Mouse (Mus musculus) gastrocnemius, postnatal 4 days (tissue): ENCODE data around the gene Matn4. TPM values are rescaled to one million over a fixed set of nuclear protein-coding genes. Genes with fewer than 3 reads are reported as not detected.

Source experiments
- DNase-seq, 2 experiments: peaks; one replicate each; pipeline ENCODE4 v3.0.0; 2021 to 2022; ENCODE audit warnings: low spot score in 2 of 2, mixed read lengths in 2 of 2
- total RNA-seq, 2 experiments: library from RNA; stranded (reverse); gene quantifications; 2 replicates each; pipeline ENCODE4 v1.2.3; 2021

Gene Matn4
- total RNA-seq, 2 experiments from 2014 or later = 5.5 to 6.0 TPM

DNA sequence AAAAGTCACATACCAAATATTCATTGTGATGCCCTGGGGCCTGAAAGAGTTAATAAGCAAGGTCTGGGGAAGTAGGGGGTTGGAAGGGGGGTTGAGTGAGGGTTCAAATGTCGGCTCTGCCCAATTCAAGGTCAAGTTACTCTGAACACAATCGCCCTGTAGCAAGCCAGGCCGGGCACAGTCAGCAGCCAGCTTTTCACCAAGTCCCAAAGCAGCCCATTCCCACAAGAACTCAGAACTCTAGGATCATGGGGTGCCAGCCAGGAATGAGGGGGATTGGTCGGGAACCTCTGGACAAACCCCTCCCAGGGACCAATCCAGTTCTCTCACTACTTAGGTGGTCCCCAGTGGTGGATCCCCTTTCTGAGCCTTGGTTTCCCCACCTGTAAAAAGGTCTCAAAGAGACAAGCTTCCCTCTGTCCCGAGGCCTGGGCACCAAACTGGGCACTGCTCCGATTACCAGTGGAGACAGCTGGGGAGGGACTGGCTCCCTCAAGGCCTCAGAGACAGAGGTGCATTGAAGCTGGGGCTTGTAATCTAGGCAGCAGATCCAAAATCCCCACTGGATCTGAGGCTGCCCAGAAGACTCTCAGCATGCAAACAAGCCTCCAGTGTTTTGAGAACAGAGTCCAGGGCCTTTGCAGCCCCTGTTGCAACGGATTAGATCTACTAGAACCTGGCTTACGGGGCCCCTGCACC, 31.4 kb upstream of the Matn4 start:
- no peak for DNase-seq

DNA sequence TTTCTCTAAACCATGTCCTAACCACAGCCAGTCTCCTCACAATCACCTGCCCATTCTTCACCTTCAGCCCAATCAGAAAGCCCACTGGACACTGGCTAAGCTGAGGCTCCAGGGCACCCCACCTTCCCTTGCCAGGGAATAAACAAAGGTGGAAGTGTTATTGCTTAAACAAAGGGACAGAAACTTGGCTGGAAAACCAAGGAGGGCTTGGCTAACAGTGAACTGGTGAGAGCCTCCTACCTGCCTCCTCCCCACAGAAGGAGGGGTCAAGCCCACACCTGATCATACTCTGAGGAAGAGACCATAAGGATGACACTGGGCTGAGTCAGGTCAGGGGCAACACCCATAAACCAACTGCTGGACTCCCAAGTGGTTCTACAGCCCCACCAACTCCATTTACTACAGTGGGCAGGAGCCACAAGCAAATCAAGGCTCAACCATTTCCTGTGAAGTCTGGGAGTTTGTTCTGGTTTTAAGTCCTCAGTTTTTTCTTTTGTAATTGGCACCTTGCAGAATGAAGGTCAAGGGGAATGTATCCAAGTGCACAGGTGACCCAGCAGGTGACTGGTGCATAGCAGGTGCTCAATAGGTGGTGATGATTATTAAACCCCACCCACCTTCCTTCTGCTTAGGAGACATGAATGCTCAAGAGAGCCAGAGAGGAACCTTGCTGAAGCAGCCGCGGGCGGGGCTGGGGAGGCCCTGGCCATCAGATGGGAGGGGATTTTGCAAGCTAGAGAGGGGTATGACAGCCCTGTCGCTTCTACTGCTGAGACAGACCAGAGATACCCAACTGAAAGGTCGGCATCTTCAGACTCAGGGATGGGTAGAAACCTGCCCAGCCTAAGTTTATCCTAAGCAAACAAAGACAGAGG, 30.5 kb upstream of the Matn4 start:
- DNase-seq = no peak

GRCm38 (mm10) chr2:164434681-164435080, 29.7 kb upstream of the Matn4 start:
- DNase-seq = no peak

- DNase-seq = no peak
Measured at GRCm38 (mm10) chr2:164433278-164433895, 28.4 kb upstream of the Matn4 start.

DNA sequence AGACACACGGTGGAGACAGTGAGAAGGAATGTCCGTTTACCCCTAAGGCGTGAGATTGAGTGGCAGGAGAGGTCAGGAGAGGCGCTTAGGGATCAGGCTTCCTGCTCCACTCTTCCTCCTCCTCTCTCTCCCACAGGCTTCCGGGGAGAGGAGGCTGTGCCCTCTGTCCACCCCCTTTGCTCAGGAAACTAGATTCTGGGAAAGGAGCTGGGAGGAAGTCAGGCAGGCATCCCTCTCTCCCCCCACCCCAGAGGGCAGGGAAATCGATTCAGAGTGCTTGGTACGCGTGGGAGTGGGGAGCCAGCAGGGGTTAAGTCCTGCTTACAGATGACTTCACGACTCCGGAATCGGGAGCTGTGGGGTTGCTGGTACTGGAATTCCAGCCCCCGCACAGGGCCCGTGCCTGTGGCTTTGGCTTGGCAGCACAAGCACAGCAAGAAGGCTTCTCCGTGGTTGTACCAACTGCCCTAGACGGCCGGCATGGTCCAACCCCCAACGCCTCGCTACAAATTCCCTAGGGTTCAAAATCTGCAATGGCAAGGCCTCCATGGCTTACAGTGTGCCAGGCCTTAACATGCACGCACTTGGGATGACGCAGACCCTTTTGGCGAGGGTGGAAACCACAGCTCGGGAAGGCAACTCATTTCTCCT, 27.7 kb upstream of the Matn4 start:
- DNase-seq = peak in 1 of 2 experiments; percentile 48

DNA sequence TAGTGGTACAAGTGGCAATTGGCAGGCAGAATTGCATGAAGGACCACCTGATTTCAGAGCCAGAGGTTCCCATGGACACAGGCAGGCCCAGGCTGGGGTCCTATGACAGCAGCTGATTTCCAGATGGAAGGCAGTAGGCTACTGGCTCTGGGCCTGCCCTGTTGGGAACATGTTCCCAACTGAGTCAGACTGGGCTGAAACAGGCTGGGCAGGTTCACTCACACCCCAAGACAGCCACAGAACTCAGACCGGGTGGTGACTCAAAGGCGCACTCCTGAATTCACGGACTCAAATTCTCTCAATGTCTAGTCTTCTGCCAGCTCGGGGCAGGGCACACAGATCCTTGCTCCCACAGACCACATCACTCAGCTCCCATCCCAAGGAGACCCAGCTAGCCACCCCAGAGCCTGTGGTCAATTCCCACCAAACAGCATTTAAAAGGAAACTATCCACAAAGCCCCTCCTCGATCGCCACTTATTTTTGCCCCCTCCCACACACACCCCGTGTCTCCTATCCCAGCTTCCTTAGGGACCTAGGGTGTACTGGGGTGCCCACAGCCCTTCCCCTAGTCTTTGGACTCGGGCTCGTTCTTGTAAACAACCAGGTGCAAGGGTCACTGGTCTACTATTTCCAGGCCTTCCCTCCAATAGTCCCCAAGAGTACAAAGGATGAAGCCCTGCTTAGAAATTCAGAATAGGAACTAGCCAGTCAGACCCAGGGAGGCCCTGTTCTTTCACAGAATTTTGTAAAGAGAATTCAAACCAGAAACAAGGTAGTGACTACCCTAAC, 26.9 kb upstream of the Matn4 start:
- DNase-seq = no peak

DNA sequence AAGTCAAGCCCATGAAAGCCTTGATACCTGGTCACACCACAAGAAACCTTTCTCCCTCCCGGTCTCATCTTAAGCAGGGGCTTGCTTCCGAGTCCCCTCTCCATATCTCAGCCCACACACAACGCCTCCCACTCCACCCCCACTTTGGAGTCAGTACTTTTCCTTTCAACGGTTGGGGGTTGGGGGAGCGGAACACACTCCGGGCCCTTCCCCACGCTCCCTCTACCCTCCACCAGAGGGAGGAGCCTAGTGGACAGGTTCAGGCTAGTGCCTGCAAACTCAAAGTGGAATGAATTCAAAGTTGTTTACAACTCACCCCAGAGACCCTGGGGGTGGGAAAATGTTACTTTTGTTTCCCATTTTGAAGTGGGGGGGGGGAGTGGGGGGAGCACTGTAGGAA, 25.7 kb upstream of the Matn4 start:
- no peak for DNase-seq

GRCm38 (mm10) chr2:164429881-164430615, 25.1 kb upstream of the Matn4 start:
- no peak for DNase-seq

DNA sequence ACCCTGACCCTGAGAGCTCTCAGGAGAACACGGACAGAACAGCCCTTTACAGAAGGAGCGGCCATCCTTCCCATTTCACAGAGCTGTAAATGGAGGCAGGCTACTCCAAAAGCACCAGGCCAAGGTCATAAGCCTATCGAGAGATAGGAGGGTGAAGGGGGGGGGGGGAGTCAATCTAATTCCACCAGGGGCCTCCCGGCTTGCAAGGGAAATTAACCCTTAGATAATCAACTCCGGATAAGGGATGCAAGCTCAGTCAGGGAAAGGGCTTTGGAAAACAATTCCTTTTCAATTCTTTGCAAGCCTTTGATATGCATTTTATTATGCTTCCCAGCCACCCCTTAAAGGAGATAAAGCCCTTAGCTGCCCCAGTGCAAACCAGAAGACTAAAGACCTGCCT, 23.5 kb upstream of the Matn4 start:
- DNase-seq = no peak

DNA sequence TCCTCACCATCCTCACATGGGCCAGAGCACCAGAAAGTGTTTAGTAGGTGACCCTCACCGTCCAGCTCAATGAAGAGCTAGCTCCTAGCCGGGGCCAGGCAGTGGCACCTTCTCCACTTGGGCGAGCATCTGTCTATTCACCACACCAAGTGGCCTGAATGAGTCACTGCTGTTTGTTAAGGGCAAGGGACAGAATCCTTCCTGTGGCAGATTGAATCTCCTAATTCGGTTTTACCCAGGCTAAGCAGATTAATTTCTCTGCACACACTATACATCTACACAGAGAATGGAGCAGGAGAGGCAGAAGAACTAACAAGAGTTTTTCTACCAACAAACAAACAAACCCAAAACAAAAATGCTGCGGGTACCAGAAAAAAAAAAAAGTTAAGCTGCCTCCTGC, 22.0 kb upstream of the Matn4 start:
- no peak for DNase-seq

DNA sequence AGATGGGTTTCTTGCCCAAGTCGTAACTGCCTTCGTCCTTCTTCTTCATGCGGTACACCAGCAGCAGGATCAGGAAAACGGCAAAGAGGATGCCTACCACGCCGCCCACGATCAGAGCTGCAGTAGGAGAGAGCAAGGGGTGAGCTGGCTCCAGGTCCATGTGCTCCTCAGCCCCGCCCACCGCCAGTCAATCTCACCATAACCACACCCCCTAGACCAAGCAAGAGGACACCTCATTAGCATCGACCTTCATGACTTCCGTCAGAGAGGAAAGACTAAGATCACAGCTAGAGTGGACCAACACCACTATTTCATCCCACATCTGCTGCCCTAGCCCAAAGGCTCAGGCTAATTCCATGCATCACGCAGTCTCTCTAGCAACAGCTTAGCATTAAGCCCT, 21.2 kb upstream of the Matn4 start:
- DNase-seq = no peak

DNA sequence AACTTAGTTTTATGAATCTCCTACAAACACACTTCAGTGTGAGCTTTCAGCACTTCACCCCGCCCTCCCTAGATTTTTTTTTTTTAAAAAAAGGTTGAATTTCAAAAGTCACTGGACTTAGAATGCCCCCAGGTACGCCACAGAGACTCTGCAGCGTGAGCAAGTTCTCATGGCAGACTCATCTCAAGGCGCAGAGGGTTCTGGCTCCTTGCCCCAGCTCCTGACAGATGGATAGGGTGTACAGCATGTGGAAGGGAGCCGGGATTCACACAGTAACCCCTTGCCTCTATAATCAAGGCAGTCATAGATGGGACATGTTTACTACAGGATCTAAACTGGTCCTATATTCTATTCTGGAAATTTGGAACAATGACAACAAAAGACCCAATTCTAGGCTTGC, 20.4 kb upstream of the Matn4 start:
- no peak for DNase-seq

- no peak for DNase-seq
Measured at GRCm38 (mm10) chr2:164424406-164424805, 19.4 kb upstream of the Matn4 start.

DNA sequence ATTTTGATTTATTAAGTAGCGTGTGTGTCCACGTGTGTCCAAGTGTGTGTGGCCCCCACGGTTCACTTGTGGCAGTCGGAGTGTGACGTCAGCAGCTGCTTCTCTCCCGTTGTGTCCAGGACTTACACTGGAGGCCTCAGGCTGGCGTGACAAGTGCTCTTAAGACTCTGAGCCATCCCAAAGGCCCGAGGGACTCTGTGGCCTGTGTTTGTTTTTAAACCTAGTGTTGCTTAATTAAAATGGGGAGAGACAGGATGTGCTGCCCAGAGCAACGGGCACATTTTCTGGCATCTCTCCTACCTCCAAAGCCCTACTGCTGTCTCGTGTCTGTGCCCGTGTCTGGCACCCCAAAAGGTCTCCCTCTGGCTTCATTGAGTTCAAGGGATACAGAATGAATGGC, 18.5 kb upstream of the Matn4 start:
- DNase-seq = no peak

GRCm38 (mm10) chr2:164422675-164423393, 17.9 kb upstream of the Matn4 start:
- DNase-seq = no peak

DNA sequence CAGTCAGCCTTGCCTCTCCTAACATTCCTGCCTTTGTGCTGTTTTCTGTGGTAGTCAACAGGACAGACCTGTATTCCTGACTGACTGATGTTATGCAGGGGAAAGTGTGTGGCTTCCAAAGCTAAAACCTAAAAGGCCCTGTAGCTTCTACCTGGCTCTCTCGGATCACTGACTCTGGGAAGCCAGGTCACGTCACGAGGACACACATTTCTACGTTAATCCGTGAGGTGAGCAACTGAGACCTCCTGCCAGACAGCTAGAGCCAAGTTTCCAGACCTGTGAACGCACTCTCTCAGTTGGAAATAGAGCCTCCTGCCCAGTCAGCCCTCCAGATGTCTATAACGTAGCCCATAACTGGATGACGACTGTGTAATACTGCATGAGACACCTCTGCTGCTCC, 17.0 kb upstream of the Matn4 start:
- no peak for DNase-seq

DNA sequence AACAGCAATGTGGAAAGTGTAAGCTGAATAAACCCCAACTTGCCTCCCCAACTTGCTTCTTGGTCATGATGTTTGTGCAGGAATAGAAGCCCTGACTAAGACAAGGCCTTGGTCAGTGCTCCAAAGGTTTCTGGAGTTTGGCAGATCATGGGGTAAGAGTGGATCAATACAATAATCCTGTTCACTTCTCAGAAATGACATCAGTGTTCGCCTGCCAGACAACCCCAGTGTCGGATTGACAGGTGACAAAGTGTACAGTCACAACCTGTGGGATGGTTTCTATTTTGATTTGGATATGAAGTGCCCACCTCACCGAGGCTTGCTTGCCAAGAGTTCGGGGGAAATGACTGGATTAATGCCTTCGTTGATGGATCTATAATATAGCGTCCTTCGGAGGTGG, 16.3 kb upstream of the Matn4 start:
- no peak for DNase-seq

- DNase-seq = no peak
Measured at GRCm38 (mm10) chr2:164419489-164419888, 14.5 kb upstream of the Matn4 start.

DNA sequence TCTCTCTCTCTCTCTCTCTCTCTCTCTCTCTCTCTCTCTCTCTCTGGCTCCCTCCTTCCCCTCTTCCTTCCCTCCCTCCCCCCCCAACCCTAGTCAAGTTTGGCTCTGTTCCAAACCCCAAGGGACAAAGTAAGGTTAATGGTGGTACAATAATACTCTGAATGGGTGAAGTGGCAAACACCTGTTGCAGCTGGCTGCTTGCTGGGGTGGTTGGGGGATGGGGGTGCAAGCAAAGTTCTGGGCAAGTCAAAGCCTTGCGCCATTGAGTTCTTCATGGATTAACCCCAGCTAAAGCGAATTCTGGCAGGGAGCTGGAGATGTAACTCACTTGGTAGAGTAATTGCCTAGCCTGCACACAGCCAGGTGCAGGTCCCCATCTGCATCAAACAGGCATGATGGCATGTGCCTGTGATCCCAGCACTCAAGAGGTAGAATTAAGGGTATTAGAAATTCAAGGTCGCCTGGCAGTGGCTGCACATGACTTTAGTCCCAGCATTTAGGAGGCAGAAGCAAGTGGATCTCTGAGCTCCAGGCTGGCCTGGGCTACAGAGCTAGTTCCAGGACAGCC, 13.4 kb upstream of the Matn4 start:
- DNase-seq = no peak
